Mouse (Mus musculus) embryonic facial prominence, embryonic 14.5 days (tissue): ENCODE data around the gene Olfr1252. TPM values are rescaled to one million over a fixed set of nuclear protein-coding genes. Genes with fewer than 3 reads are reported as not detected.

Experiments used
- ATAC-seq: fragments of 200-750 bp; cut with Nextera tagmentation; 2 replicates; pipeline ENCODE4 v1.8.0; 2017; ENCODE audit warnings: low read depth, moderate number of reproducible peaks, moderate TSS enrichment
- DNase-seq: peaks from one replicate; pipeline ENCODE4 v3.0.0-alpha.2; 2015; ENCODE audit warnings: low spot score
- H3K27ac ChIP-seq: fragments of 300-500 bp; sonication (generic); replicated peaks from 2 replicates; pipeline ENCODE4 v1.5.1; 2014; ENCODE audit warnings: low read depth, mild to moderate bottlenecking, low read length, moderate library complexity
- H3K27me3 ChIP-seq: fragments of 300-500 bp; sonication (generic); replicated peaks from 2 replicates; pipeline ENCODE4 v1.6.1; 2014; ENCODE audit warnings: low read length; ENCODE audit not compliant: control insufficient read depth, insufficient read depth
- H3K36me3 ChIP-seq: fragments of 300-500 bp; sonication (generic); 2 replicates; pipeline ENCODE4 v1.6.1; 2014; ENCODE audit warnings: low read length, mixed read lengths; ENCODE audit not compliant: control insufficient read depth, insufficient read depth
- H3K4me1 ChIP-seq: fragments of 300-500 bp; sonication (generic); 2 replicates; pipeline ENCODE4 v1.6.1; 2014; ENCODE audit warnings: antibody characterized with exemption, low read length; ENCODE audit not compliant: control insufficient read depth, insufficient read depth
- H3K4me2 ChIP-seq: fragments of 300-500 bp; sonication (generic); 2 replicates; pipeline ENCODE4 v1.6.1; 2014; ENCODE audit warnings: low read depth, mild to moderate bottlenecking, low read length, moderate library complexity, mixed read lengths
- H3K4me3 ChIP-seq: fragments of 300-500 bp; sonication (generic); 2 replicates; pipeline ENCODE4 v1.5.1; 2014; ENCODE audit warnings: low read depth, mild to moderate bottlenecking, low read length
- H3K9ac ChIP-seq: fragments of 300-500 bp; sonication (generic); 2 replicates; pipeline ENCODE4 v1.6.1; 2014; ENCODE audit warnings: low read depth, mild to moderate bottlenecking, low read length, moderate library complexity, mixed read lengths
- H3K9me3 ChIP-seq: fragments of 300-500 bp; sonication (generic); 2 replicates; pipeline ENCODE4 v1.6.1; 2016; ENCODE audit warnings: low read length; ENCODE audit not compliant: control insufficient read depth
- WGBS: fragments of 180-500 bp; shearing (Covaris S2); extraction: QIAGEN DNeasy Blood & Tissue Kit; methylation state at CpG from one replicate; pipeline ENCODE4 v1.1.7; 2014; 5-methylcytosine and 5-hydroxymethylcytosine counted together
- polyA plus RNA-seq: library from polyadenylated mRNA; unstranded; fragments of >200 nt; fragmentation: Nextera tagmentation; extraction: Ambion mirVana; gene quantifications from 2 replicates; pipeline ENCODE4 v1.2.1, GENCODE M21; 2014

Gene Olfr1252
- not detected in 2 replicates for polyA plus RNA-seq

GRCm38 (mm10) chr2:89724912-89725311, at the start of gene Olfr1252:
TSS of gene Olfr1252 (minus strand) at chr2:89725012.
- Histone ChIP-seq H3K4me1 (no peaks in the 10 kb centered on the region), H3K36me3 (no peaks in the 10 kb centered on the region), H3K9me3 (no peaks in the 10 kb centered on the region), H3K4me2 (no peak within 1 kb of the TSS), H3K27me3 (no peaks in the 10 kb centered on the region), H3K27ac (no peak within 1 kb of the TSS), H3K9ac (no peak within 1 kb of the TSS), H3K4me3 (no peak within 1 kb of the TSS)
- WGBS: 45% methylated on average over 1 of the region's 1 CpGs
- no peak for ATAC-seq
- DNase-seq: no peak

- Histone ChIP-seq H3K9ac (no peak within 1 kb of the TSS), H3K27me3 (no peaks in the 10 kb centered on the region), H3K4me3 (no peak within 1 kb of the TSS), H3K4me1 (no peaks in the 10 kb centered on the region), H3K27ac (no peak within 1 kb of the TSS), H3K4me2 (no peak within 1 kb of the TSS), H3K9me3 (no peaks in the 10 kb centered on the region), H3K36me3 (no peaks in the 10 kb centered on the region)
- ATAC-seq (no peak), DNase-seq (no peak)
- WGBS: 67% methylated on average over 1 of the region's 1 CpGs
Observed at GRCm38 (mm10) chr2:89756990-89757389, 32.2 kb upstream of the Olfr1252 start, which contains the start of gene Olfr1253. TSS of gene Olfr1253 (minus strand) at chr2:89757090.

GRCm38 (mm10) chr2:89691980-89692379, 32.8 kb downstream of the Olfr1252 start:
- no peak for ATAC-seq
- no peaks in the 10 kb centered on the region for H3K27me3 ChIP-seq
- 71% methylated on average over 4 of the region's 6 CpGs for WGBS

GRCm38 (mm10) chr2:89671836-89672235, 53.0 kb downstream of the Olfr1252 start, which contains the start of gene Olfr1251:
TSS of gene Olfr1251 (minus strand) at chr2:89671936.
- no peaks in the 10 kb centered on the region for H3K27me3 ChIP-seq
- no peak for DNase-seq
- ATAC-seq: no peak

More at GRCm38 (mm10) chr2:89691980-89692379, 32.8 kb downstream of the Olfr1252 start:
- H3K9me3 ChIP-seq: no peaks in the 10 kb centered on the region
- H3K4me2 ChIP-seq: no peak overlapping the region
- no peak overlapping the region for H3K9ac ChIP-seq
- H3K36me3 ChIP-seq: no peaks in the 10 kb centered on the region
- no peak overlapping the region for H3K4me3 ChIP-seq
- H3K27ac ChIP-seq: no peak overlapping the region
- no peaks in the 10 kb centered on the region for H3K4me1 ChIP-seq
- DNase-seq: no peak

More at GRCm38 (mm10) chr2:89671836-89672235, 53.0 kb downstream of the Olfr1252 start, which contains the start of gene Olfr1251:
- Histone ChIP-seq H3K4me2 (no peak within 1 kb of the TSS), H3K27ac (no peak within 1 kb of the TSS), H3K4me1 (no peaks in the 10 kb centered on the region), H3K36me3 (no peaks in the 10 kb centered on the region), H3K9me3 (no peaks in the 10 kb centered on the region), H3K9ac (no peak within 1 kb of the TSS), H3K4me3 (no peak within 1 kb of the TSS)

Other genes with a start within 250 kb of the Olfr1252 start
- gene Olfr1241, start 237.9 kb downstream of the Olfr1252 start, polyA plus RNA-seq: not detected in 2 replicates
- not detected in 2 replicates for gene Olfr1242, start 226.7 kb downstream of the Olfr1252 start, polyA plus RNA-seq
- not detected in 2 replicates for gene Olfr1243, start 193.5 kb downstream of the Olfr1252 start, polyA plus RNA-seq
- gene Olfr1245, start 146.6 kb downstream of the Olfr1252 start, polyA plus RNA-seq: not detected in 2 replicates
- not detected in 2 replicates for gene Olfr1246, start 131.9 kb downstream of the Olfr1252 start, polyA plus RNA-seq
- not detected in 2 replicates for gene Olfr1247, start 110.9 kb downstream of the Olfr1252 start, polyA plus RNA-seq
- gene Olfr1248, start 106.8 kb downstream of the Olfr1252 start, polyA plus RNA-seq: not detected in 2 replicates
- not detected in 2 replicates for gene Olfr1249, start 90.0 kb downstream of the Olfr1252 start, polyA plus RNA-seq
- 0.04 TPM in 1 of 2 replicates, not detected in the other for gene Olfr1250, start 63.5 kb downstream of the Olfr1252 start, polyA plus RNA-seq
- gene Olfr1251, start 53.1 kb downstream of the Olfr1252 start, polyA plus RNA-seq: not detected in 2 replicates
- 0.06 and 0.21 TPM in 2 replicates for gene Olfr1253, start 32.1 kb upstream of the Olfr1252 start, polyA plus RNA-seq
- not detected in 2 replicates for gene Olfr1254, start 68.6 kb upstream of the Olfr1252 start, polyA plus RNA-seq
- gene Olfr1255, start 87.0 kb upstream of the Olfr1252 start, polyA plus RNA-seq: not detected in 2 replicates
- not detected in 2 replicates for gene Olfr1256, start 116.5 kb upstream of the Olfr1252 start, polyA plus RNA-seq
- gene Olfr48, start 123.2 kb upstream of the Olfr1252 start, polyA plus RNA-seq: not detected in 2 replicates
- not detected in 2 replicates for gene Olfr1257, start 153.4 kb upstream of the Olfr1252 start, polyA plus RNA-seq
- 0.03 and 0.14 TPM in 2 replicates for gene Olfr1258, start 202.3 kb upstream of the Olfr1252 start, polyA plus RNA-seq
- gene Olfr1259, start 223.7 kb upstream of the Olfr1252 start, polyA plus RNA-seq: not detected in 2 replicates
- gene Olfr1260, start 249.3 kb upstream of the Olfr1252 start, polyA plus RNA-seq: 0.10 and 0.33 TPM in 2 replicates